Mouse (Mus musculus) midbrain, embryonic 11.5 days (tissue): ENCODE results near the gene Rarres2. TPM values are rescaled to one million over a fixed set of nuclear protein-coding genes. Genes with fewer than 3 reads are reported as not detected.

Source experiments
- polyA plus RNA-seq: library from polyadenylated mRNA; unstranded; fragments of >200 nt; fragmentation: Nextera tagmentation; extraction: Ambion mirVana; gene quantifications from 2 replicates; pipeline ENCODE4 v1.2.1, GENCODE M21; 2014

Rarres2 gene
- polyA plus RNA-seq, 1 experiment from 2014 or later: 1.6 TPM

Other genes starting within 250 kb of the Rarres2 start
- gene Krba1, start 177.2 kb downstream of the Rarres2 start, polyA plus RNA-seq: 15.2 and 16.6 TPM in 2 replicates
- gene Zfp467, start 127.0 kb downstream of the Rarres2 start, polyA plus RNA-seq: 12.7 and 14.3 TPM in 2 replicates
- 0.10 and 0.23 TPM in 2 replicates for gene Sspo, start 124.6 kb downstream of the Rarres2 start, polyA plus RNA-seq
- gene Atp6v0e2, start 35.2 kb downstream of the Rarres2 start, polyA plus RNA-seq: 64.4 and 71.4 TPM in 2 replicates
- 15.5 and 15.9 TPM in 2 replicates for gene Lrrc61, start 18.0 kb downstream of the Rarres2 start, polyA plus RNA-seq
- not detected in 2 replicates for gene Gm45021, start 16.8 kb upstream of the Rarres2 start, polyA plus RNA-seq
- 39.9 and 44.1 TPM in 2 replicates for gene Repin1, start 21.1 kb upstream of the Rarres2 start, polyA plus RNA-seq
- gene Gm44965, start 21.2 kb upstream of the Rarres2 start, polyA plus RNA-seq: not detected in 2 replicates
- 7.8 and 9.3 TPM in 2 replicates for gene Zfp775, start 29.3 kb upstream of the Rarres2 start, polyA plus RNA-seq
- 0.52 and 0.82 TPM in 2 replicates for gene AI854703, start 54.0 kb upstream of the Rarres2 start, polyA plus RNA-seq
- 0.18 and 0.25 TPM in 2 replicates for gene Gimap8, start 74.4 kb upstream of the Rarres2 start, polyA plus RNA-seq
- 2.9 and 3.0 TPM in 2 replicates for gene Gimap9, start 103.3 kb upstream of the Rarres2 start, polyA plus RNA-seq
- gene Gimap4, start 111.8 kb upstream of the Rarres2 start, polyA plus RNA-seq: 4.8 and 5.6 TPM in 2 replicates
- 7.1 and 7.3 TPM in 2 replicates for gene Gimap6, start 135.4 kb upstream of the Rarres2 start, polyA plus RNA-seq
- gene Gm28053, start 145.8 kb upstream of the Rarres2 start, polyA plus RNA-seq: 0.75 and 1.3 TPM in 2 replicates
- gene Gimap7, start 145.8 kb upstream of the Rarres2 start, polyA plus RNA-seq: not detected in 2 replicates
- gene Gimap1, start 166.3 kb upstream of the Rarres2 start, polyA plus RNA-seq: 4.7 TPM in 2 replicates
- 0.62 and 0.83 TPM in 2 replicates for gene Gimap5, start 173.4 kb upstream of the Rarres2 start, polyA plus RNA-seq
- gene Gimap3, start 198.1 kb upstream of the Rarres2 start, polyA plus RNA-seq: not detected in 2 replicates